Mouse (Mus musculus) layer of hippocampus, postnatal 14 days (tissue): ENCODE results near the gene Dact2. TPM values are rescaled to one million over a fixed set of nuclear protein-coding genes. Genes with fewer than 3 reads are reported as not detected.

ENCODE experiments used
- DNase-seq, 2 experiments: peaks; one replicate each; pipeline ENCODE4 v3.0.0; 2021 to 2022; ENCODE audit warnings: low spot score in 2 of 2, mixed read lengths in 1 of 2
- total RNA-seq, 2 experiments: library from RNA; stranded (reverse); gene quantifications; 2 replicates each; pipeline ENCODE4 v1.2.3; 2021

The Dact2 gene
- total RNA-seq, 2 experiments from 2014 or later = 20.0 to 23.2 TPM

DNA sequence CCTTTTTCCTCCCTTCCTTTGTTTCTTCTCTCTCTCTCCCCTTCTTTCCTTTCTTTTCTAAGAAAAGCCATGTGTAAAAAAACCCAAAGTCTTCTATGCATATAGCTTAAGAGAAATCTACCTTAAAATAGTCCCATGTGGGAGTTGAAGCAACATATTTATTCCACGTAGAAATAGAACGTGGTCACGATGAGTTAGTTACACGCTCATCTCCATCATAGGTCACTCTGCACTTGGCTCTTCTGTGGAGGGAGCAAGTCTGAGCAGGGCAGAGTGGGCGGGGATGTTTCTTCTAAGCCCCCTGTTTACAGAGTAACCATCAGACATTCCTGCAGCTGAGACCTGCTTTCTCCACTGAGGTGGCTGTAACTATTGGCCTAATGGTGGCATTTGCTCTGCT, 27.1 kb downstream of the Dact2 start:
- DNase-seq = no peak

- DNase-seq = peak; percentile 52 to 63
Measured at GRCm38 (mm10) chr17:14175704-14176103, 28.4 kb downstream of the Dact2 start.

DNA sequence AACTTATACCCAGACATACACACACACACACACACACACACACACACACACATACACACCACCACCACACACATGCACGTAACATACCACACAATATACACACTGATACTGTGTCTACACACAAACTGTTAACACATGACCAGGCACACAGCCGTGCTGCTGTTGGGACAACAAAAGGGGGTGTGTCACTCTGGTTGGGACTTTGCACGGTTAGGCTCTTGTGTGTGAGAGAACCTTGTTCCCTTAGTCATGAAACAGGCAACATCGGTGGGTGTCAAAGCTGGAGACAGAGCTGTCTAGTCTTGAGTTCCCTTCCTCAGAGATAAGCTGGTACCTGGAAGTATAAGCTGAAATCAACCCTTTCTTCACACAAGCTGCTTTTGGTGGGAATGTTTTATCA, 29.1 kb downstream of the Dact2 start:
- DNase-seq = no peak

DNA sequence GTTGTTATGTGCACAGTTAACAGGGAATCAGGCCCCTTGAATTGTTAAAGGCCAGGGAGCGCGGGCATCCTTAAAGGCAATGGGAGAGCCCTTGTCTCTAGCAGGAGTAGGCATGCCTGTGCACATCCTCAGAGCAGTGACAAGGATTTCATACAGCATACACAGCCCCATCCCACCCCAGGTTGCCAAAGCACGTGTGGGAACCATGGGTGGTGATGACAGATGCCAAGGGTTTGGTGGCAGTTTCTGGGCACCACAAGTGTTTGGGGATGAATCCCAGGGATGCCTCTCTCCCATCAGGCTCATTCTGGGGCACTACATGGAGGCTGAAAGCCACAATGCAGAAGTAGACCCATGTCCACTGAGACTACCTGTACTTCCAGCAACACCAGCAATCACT, 29.7 kb downstream of the Dact2 start:
- DNase-seq = no peak

- no peak for DNase-seq
Measured at GRCm38 (mm10) chr17:14173459-14173858, 30.6 kb downstream of the Dact2 start.

DNA sequence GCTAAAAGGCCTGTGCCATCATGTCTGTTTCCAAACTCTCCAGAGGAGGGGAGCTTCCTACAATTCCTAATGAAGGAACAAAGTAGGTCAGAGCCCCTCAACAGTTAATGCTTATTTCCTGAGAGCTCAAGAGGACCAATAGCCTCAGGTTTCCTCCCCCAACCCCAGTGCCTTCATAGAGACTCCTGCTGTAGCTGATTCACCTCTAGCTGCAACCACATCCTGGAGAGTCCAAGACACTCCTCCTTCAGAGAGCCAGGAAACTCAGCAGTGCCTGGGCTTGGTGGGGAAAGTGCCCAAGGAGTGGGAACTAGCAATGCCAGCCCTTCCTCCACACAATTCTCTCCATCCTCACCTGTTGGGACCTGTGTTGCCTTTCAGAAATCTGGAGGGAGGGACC, 31.4 kb downstream of the Dact2 start:
- DNase-seq = no peak

GRCm38 (mm10) chr17:14172184-14172583, 31.9 kb downstream of the Dact2 start:
- no peak for DNase-seq

GRCm38 (mm10) chr17:14170961-14171479, 33.1 kb downstream of the Dact2 start:
- no peak for DNase-seq

DNA sequence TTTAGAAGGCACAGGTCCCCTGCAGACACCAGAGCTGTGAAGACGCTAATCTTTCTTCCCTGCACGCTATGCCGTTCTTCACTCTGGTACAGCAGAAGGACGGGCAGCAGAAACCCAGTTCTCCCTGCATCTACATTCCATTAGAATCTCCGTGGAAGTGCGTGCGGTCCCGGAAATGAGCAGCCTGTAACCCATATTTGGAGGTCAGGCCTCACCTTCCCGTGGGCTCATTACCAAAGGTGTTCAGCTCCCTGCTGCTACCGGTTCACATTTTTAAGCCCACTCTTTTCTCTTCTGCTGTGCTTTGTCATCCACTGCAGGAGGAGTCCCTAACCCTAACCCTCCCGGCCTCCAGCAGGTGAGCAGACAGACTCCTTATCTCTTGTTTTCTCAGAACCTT, 34.7 kb downstream of the Dact2 start:
- no peak for DNase-seq

GRCm38 (mm10) chr17:14167594-14167993, 36.5 kb downstream of the Dact2 start:
- no peak for DNase-seq

DNA sequence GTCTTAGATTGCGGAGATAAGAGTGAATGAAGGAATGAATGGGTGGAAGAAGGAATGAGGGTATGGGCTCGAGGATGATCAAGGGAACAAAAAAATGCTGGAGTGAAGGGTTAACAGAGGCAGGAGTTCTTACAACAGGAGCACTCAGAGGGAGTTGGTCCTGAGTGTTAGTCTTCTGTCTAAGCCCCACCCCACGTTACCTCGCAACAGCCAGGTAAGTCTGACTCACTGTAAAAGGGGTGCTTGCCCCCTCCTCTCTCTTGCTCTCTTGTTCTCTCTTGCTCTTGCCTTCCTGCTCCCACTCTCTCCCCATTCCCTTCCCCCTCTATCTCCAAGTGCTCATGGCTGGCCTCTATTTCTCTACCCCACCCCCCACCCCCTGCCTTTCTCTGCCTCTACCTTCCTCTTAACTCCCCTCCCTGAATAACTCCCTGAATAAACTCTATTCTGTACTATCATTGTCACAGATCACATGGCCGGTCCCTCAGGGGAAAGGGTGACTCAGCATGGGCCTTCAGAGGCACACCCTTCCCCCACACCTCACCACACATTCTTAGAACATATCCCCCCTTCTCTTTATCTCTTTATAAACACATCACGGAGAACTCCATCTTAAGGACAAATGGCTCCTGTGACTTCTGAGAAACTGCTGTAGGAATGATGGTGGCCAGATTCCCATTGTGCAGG, 37.2 kb downstream of the Dact2 start:
- no peak for DNase-seq

GRCm38 (mm10) chr17:14165934-14166610, 38.0 kb downstream of the Dact2 start:
- no peak for DNase-seq

GRCm38 (mm10) chr17:14165332-14165876, 38.7 kb downstream of the Dact2 start:
- peak; percentile 79 to 87 for DNase-seq

DNA sequence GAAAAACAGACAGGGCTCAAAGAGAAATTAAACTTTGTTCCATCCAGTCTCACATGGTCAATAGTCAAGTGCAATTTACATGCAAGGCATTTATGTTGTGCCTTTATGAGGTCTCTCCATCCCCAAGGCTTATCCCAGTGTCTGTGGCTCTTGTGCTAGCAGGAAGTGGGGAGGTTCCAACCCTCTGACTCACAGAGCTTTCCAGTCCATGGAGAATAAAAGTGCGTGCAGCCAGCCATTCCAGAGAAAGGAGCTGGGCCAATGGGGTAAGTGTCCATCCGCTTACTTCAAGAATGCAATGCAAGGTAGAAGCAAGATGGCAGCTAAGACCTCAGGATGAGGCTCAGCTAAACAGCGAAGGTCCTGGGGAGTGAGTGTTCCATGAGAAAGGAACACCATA, 43.3 kb downstream of the Dact2 start:
- DNase-seq = no peak

- DNase-seq = no peak
Measured at GRCm38 (mm10) chr17:14157779-14158195, 46.3 kb downstream of the Dact2 start.

Other genes starting within 250 kb of the Dact2 start
- gene Gm7356, start 200.6 kb downstream of the Dact2 start, total RNA-seq = not detected
- not detected for gene Gm7358, start 144.8 kb downstream of the Dact2 start, total RNA-seq
- gene Smoc2, start 75.2 kb upstream of the Dact2 start, total RNA-seq = 10 to 100 TPM; 15.7 to 17.6 TPM